Mouse (Mus musculus) testis, adult 2 months (tissue): ENCODE data around the gene Nipal4. TPM values are rescaled to one million over a fixed set of nuclear protein-coding genes. Genes with fewer than 3 reads are reported as not detected.

Experiments
- H3K27ac ChIP-seq: fragments of 200-500 bp; 2 replicates; pipeline ENCODE4 v1.5.1; 2012; ENCODE audit warnings: low read depth, low read length; ENCODE audit not compliant: control insufficient read depth, insufficient read depth
- H3K27me3 ChIP-seq: fragments of 200-500 bp; 2 replicates; pipeline ENCODE4 v1.6.1; 2012; ENCODE audit warnings: mild to moderate bottlenecking, low read length, moderate library complexity; ENCODE audit not compliant: control insufficient read depth, insufficient read depth
- H3K36me3 ChIP-seq: fragments of 200-500 bp; 2 replicates; pipeline ENCODE4 v1.6.1; 2012; ENCODE audit warnings: mild to moderate bottlenecking, low read length; ENCODE audit not compliant: control insufficient read depth, insufficient read depth
- H3K4me1 ChIP-seq: fragments of 200-500 bp; 2 replicates; pipeline ENCODE4 v1.6.1; 2012; ENCODE audit warnings: low read length; ENCODE audit not compliant: control insufficient read depth, insufficient read depth
- H3K4me3 ChIP-seq: fragments of 200-500 bp; 2 replicates; pipeline ENCODE4 v1.5.1; 2012; ENCODE audit warnings: low read depth, mild to moderate bottlenecking, low read length, moderate library complexity, mixed read lengths; ENCODE audit not compliant: control insufficient read depth
- CTCF ChIP-seq: fragments of 200-500 bp; IDR thresholded peaks from 2 replicates; pipeline ENCODE4 v1.5.1; 2012; ENCODE audit warnings: low read depth, mild to moderate bottlenecking, inconsistent platforms, low read length, moderate library complexity; ENCODE audit not compliant: control insufficient read depth, insufficient read depth, insufficient replicate concordance
- POLR2A ChIP-seq: fragments of 200-500 bp; IDR thresholded peaks from 2 replicates; pipeline ENCODE4 v1.6.1; 2012; ENCODE audit warnings: low read depth, mild to moderate bottlenecking, inconsistent platforms, low read length, moderate library complexity; ENCODE audit not compliant: control insufficient read depth
- polyA plus RNA-seq: library from polyadenylated mRNA; depleted of rRNA; stranded (reverse); fragments of >200 nt; gene quantifications from 2 replicates; pipeline ENCODE4 v1.2.3, GENCODE M21; 2012

Nipal4 gene
- polyA plus RNA-seq, 1 experiment, result 0.07 TPM

GRCm38 (mm10) chr11:46127621-46128547, 38.4 kb downstream of the Nipal4 start:
- Histone ChIP-seq H3K4me1 (no peaks in the 10 kb centered on the region), H3K27ac (no peak overlapping the region), H3K27me3 (no peaks in the 10 kb centered on the region), H3K4me3 (no peak overlapping the region), H3K36me3 (no peaks in the 10 kb centered on the region)
- no peak for TF ChIP-seq POLR2A
- no peak for TF ChIP-seq CTCF

GRCm38 (mm10) chr11:46126827-46127410, 39.4 kb downstream of the Nipal4 start:
- no peak overlapping the region for H3K27ac ChIP-seq
- H3K4me3 ChIP-seq, result no peak overlapping the region
- TF ChIP-seq CTCF (no peak), POLR2A (no peak)
- H3K27me3 ChIP-seq, result no peaks in the 10 kb centered on the region
- no peaks in the 10 kb centered on the region for H3K4me1 ChIP-seq
- no peaks in the 10 kb centered on the region for H3K36me3 ChIP-seq

GRCm38 (mm10) chr11:46126317-46126716, 40.0 kb downstream of the Nipal4 start:
- no peak overlapping the region for H3K27ac ChIP-seq
- H3K27me3 ChIP-seq, result no peaks in the 10 kb centered on the region
- no peaks in the 10 kb centered on the region for H3K4me1 ChIP-seq
- no peak for TF ChIP-seq CTCF
- no peak for TF ChIP-seq POLR2A
- H3K36me3 ChIP-seq, result no peaks in the 10 kb centered on the region
- H3K4me3 ChIP-seq, result no peak overlapping the region

GRCm38 (mm10) chr11:46125835-46126229, 40.5 kb downstream of the Nipal4 start:
- TF ChIP-seq POLR2A (no peak), CTCF (no peak)
- Histone ChIP-seq H3K27me3 (no peaks in the 10 kb centered on the region), H3K4me1 (no peaks in the 10 kb centered on the region), H3K27ac (no peak overlapping the region), H3K4me3 (no peak overlapping the region), H3K36me3 (no peaks in the 10 kb centered on the region)

GRCm38 (mm10) chr11:46125093-46125834, 41.0 kb downstream of the Nipal4 start:
- TF ChIP-seq POLR2A, result no peak
- TF ChIP-seq CTCF, result no peak
- H3K4me1 ChIP-seq, result no peaks in the 10 kb centered on the region
- H3K27ac ChIP-seq, result no peak overlapping the region
- H3K27me3 ChIP-seq, result no peaks in the 10 kb centered on the region
- no peaks in the 10 kb centered on the region for H3K36me3 ChIP-seq
- no peak overlapping the region for H3K4me3 ChIP-seq

- TF ChIP-seq CTCF (no peak), POLR2A (no peak)
- H3K27me3 ChIP-seq, result no peaks in the 10 kb centered on the region
- H3K36me3 ChIP-seq, result no peaks in the 10 kb centered on the region
- no peak overlapping the region for H3K27ac ChIP-seq
- no peak overlapping the region for H3K4me3 ChIP-seq
- H3K4me1 ChIP-seq, result no peaks in the 10 kb centered on the region
These were observed 42.9 kb downstream of the Nipal4 start for GRCm38 (mm10) chr11:46123328-46123866.

GRCm38 (mm10) chr11:46122875-46123274, 43.4 kb downstream of the Nipal4 start:
- no peak overlapping the region for H3K4me3 ChIP-seq
- no peaks in the 10 kb centered on the region for H3K4me1 ChIP-seq
- H3K27me3 ChIP-seq, result no peaks in the 10 kb centered on the region
- TF ChIP-seq POLR2A (no peak), CTCF (no peak)
- no peaks in the 10 kb centered on the region for H3K36me3 ChIP-seq
- no peak overlapping the region for H3K27ac ChIP-seq
